Mouse (Mus musculus): Measurements from ENCODE around the gene Nhlrc1. TPM values are rescaled to one million over a fixed set of nuclear protein-coding genes. Genes with fewer than 3 reads are reported as not detected.

Gene Nhlrc1
- polyA plus RNA-seq, 1 experiment from 2014 or later, result 0.95 TPM

DNA sequence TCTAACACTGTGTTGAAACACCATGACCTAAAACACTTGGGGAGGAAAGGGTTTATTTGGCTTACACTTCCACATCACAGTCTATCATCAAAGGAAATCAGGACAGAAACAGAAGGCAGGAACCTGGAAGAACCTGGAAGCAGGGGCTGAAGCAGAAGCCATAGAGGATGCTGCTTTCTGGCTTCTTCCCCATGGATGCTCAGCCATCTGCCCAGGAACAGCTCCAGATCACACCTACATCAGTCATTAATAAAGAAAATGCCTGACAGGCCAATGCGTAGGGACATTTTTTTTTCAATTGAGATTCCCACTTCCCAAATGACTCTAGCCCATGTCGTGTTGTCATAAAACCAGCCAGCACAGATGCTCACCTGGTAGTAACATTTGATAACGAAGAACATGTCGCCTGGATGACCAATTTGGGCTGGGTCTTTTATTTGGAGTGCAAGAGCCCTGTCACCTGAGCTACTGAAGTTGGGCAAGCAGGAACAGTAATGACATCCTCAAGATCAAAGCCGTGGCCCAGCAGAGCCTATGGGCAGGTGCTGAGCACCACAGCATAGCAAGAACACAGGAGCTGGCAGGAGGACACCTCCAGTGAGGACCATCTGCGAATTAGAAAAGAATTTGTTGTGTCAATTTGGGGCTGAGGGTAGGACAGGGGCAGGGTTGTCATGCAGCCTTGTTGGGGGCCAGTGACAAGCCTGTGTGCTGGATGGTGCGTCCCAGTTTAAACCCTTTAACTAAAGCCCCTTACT, 22.0 kb downstream of the Nhlrc1 start:
- Histone ChIP-seq H3K27me3 (ENCODE audit: insufficient read depth, low read length) (no peaks in the 10 kb centered on the region), H3K4me3 (ENCODE audit: low read depth, low read length) (no peak overlapping the region), H3K4me1 (ENCODE audit: insufficient read depth) (no peaks in the 10 kb centered on the region), H3K27ac (ENCODE audit: low read depth) (no peak overlapping the region), H3K36me3 (replicated peaks; ENCODE audit: insufficient read depth, low read length) (no peaks in the 10 kb centered on the region), H3K9ac (replicated peaks) (no peak overlapping the region), H3K4me2 (ENCODE audit: low read depth, low read length) (no peak overlapping the region), H3K9me3 (ENCODE audit: low read length) (no peaks in the 10 kb centered on the region)
- ATAC-seq (no peak), DNase-seq (no peak)
- WGBS (ENCODE audit: insufficient replicate concordance), result 75% methylated on average over 7 of the region's 7 CpGs
- TF ChIP-seq EP300 (IDR thresholded peaks at IDR 0.05; ENCODE audit: low read depth) (no peak), CTCF (IDR thresholded peaks at IDR 0.05; ENCODE audit: low read depth) (no peak)

- H3K27me3 ChIP-seq (ENCODE audit: insufficient read depth, low read length), result no peaks in the 10 kb centered on the region
- ATAC-seq (no peak), DNase-seq (no peak)
- 29% methylated on average over 4 of the region's 4 CpGs for WGBS (ENCODE audit: insufficient replicate concordance)
- H3K27ac ChIP-seq (ENCODE audit: low read depth), result no peak overlapping the region
- no peak overlapping the region for H3K4me3 ChIP-seq (ENCODE audit: low read depth, low read length)
- H3K36me3 ChIP-seq (replicated peaks; ENCODE audit: insufficient read depth, low read length), result no peaks in the 10 kb centered on the region
- H3K4me2 ChIP-seq (ENCODE audit: low read depth, low read length), result no peak overlapping the region
- no peaks in the 10 kb centered on the region for H3K4me1 ChIP-seq (ENCODE audit: insufficient read depth)
- TF ChIP-seq CTCF (IDR thresholded peaks at IDR 0.05; ENCODE audit: low read depth) (no peak), EP300 (IDR thresholded peaks at IDR 0.05; ENCODE audit: low read depth) (no peak)
- no peaks in the 10 kb centered on the region for H3K9me3 ChIP-seq (ENCODE audit: low read length)
- no peak overlapping the region for H3K9ac ChIP-seq (replicated peaks)
These were observed 24.2 kb downstream of the Nhlrc1 start for GRCm38 (mm10) chr13:46990376-46991011.

DNA sequence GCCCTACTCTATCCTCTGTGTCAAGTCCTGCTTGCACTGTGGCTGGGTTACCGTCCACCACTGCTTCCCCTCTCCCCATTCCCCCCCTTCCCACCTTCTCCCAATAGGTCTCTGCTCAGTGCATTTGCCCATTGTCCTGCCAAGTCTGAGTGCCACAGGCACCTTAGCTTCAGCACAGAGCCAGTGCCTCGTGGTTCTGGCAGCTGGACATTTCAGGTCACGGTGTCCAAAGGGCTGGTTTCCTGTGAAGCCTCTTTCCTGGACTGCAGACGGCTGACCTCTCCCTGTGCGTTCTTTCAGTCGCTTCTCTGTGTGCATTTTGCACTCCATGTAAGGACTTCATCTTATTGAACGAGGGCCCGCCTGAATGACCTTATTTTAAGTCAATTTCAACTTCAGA, 26.7 kb downstream of the Nhlrc1 start:
- Histone ChIP-seq H3K27ac (ENCODE audit: low read depth) (no peak overlapping the region), H3K9me3 (ENCODE audit: low read length) (no peaks in the 10 kb centered on the region), H3K36me3 (replicated peaks; ENCODE audit: insufficient read depth, low read length) (no peaks in the 10 kb centered on the region), H3K27me3 (ENCODE audit: insufficient read depth, low read length) (no peaks in the 10 kb centered on the region), H3K4me2 (ENCODE audit: low read depth, low read length) (no peak overlapping the region), H3K9ac (replicated peaks) (no peak overlapping the region), H3K4me1 (ENCODE audit: insufficient read depth) (no peaks in the 10 kb centered on the region), H3K4me3 (ENCODE audit: low read depth, low read length) (no peak overlapping the region)
- DNase-seq, result no peak
- ATAC-seq, result no peak
- TF ChIP-seq EP300 (IDR thresholded peaks at IDR 0.05; ENCODE audit: low read depth), result no peak
- TF ChIP-seq CTCF (IDR thresholded peaks at IDR 0.05; ENCODE audit: low read depth), result no peak
- 69% methylated on average over 8 of the region's 8 CpGs for WGBS (ENCODE audit: insufficient replicate concordance)

GRCm38 (mm10) chr13:46986208-46986607, 28.4 kb downstream of the Nhlrc1 start:
- DNase-seq (no peak), ATAC-seq (no peak)
- Histone ChIP-seq H3K4me2 (ENCODE audit: low read depth, low read length) (no peak overlapping the region), H3K9me3 (ENCODE audit: low read length) (no peaks in the 10 kb centered on the region), H3K27ac (ENCODE audit: low read depth) (no peak overlapping the region), H3K4me1 (ENCODE audit: insufficient read depth) (no peaks in the 10 kb centered on the region), H3K36me3 (replicated peaks; ENCODE audit: insufficient read depth, low read length) (no peaks in the 10 kb centered on the region), H3K9ac (replicated peaks) (no peak overlapping the region), H3K27me3 (ENCODE audit: insufficient read depth, low read length) (no peaks in the 10 kb centered on the region), H3K4me3 (ENCODE audit: low read depth, low read length) (no peak overlapping the region)
- WGBS (ENCODE audit: insufficient replicate concordance), result 51% methylated on average over 6 of the region's 6 CpGs
- TF ChIP-seq EP300 (IDR thresholded peaks at IDR 0.05; ENCODE audit: low read depth), result no peak
- no peak for TF ChIP-seq CTCF (IDR thresholded peaks at IDR 0.05; ENCODE audit: low read depth)

- Histone ChIP-seq H3K36me3 (replicated peaks; ENCODE audit: insufficient read depth, low read length) (no peaks in the 10 kb centered on the region), H3K4me3 (ENCODE audit: low read depth, low read length) (no peak overlapping the region), H3K27me3 (ENCODE audit: insufficient read depth, low read length) (no peaks in the 10 kb centered on the region), H3K4me1 (ENCODE audit: insufficient read depth) (no peaks in the 10 kb centered on the region), H3K27ac (ENCODE audit: low read depth) (no peak overlapping the region), H3K9ac (replicated peaks) (no peak overlapping the region), H3K9me3 (ENCODE audit: low read length) (no peaks in the 10 kb centered on the region), H3K4me2 (ENCODE audit: low read depth, low read length) (no peak overlapping the region)
- no peak for TF ChIP-seq EP300 (IDR thresholded peaks at IDR 0.05; ENCODE audit: low read depth)
- no peak for TF ChIP-seq CTCF (IDR thresholded peaks at IDR 0.05; ENCODE audit: low read depth)
- DNase-seq (no peak), ATAC-seq (no peak)
- WGBS (ENCODE audit: insufficient replicate concordance), result 45% methylated on average over 2 of the region's 2 CpGs
These were observed 30.8 kb downstream of the Nhlrc1 start for GRCm38 (mm10) chr13:46983878-46984277.

DNA sequence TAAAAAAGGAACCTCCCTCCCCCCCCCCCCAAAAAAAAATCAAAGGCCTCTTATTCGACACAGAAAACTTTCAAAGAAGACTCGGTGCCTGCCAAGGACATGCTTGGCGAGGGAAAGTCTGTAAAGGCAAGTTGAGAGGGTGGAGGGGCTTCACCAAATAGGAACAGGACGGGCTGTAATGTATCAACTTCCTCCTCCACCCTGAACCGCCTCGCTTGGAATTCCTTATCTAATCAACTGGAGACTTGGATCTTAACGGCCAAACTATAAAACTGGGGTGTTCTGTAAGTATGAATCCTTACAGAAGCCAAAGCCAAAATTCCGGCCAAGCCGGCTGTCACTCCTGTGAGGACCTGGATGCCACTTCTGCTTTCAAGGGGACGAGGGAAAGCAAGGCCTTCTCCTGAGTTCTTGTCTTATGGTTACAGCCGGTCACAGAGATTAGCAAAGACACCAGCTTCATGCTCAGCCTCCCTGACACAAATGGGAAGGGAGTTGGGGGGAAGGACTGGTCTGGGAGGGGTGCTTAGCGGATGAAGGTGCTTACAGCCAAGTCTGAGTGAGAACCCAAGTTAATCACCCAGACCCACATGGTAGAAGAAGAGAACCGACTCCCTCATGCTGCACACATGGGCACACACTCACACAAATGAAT, 34.7 kb downstream of the Nhlrc1 start:
- ATAC-seq (no peak), DNase-seq (no peak)
- H3K4me1 ChIP-seq (ENCODE audit: insufficient read depth), result no peaks in the 10 kb centered on the region
- WGBS (ENCODE audit: insufficient replicate concordance), result 23% methylated on average over 13 of the region's 13 CpGs
- no peak overlapping the region for H3K27ac ChIP-seq (ENCODE audit: low read depth)
- H3K9ac ChIP-seq (replicated peaks), result no peak overlapping the region
- no peaks in the 10 kb centered on the region for H3K27me3 ChIP-seq (ENCODE audit: insufficient read depth, low read length)
- H3K36me3 ChIP-seq (replicated peaks; ENCODE audit: insufficient read depth, low read length), result no peaks in the 10 kb centered on the region
- no peak overlapping the region for H3K4me2 ChIP-seq (ENCODE audit: low read depth, low read length)
- H3K4me3 ChIP-seq (ENCODE audit: low read depth, low read length), result no peak overlapping the region
- no peak for TF ChIP-seq EP300 (IDR thresholded peaks at IDR 0.05; ENCODE audit: low read depth)
- no peak for TF ChIP-seq CTCF (IDR thresholded peaks at IDR 0.05; ENCODE audit: low read depth)
- no peaks in the 10 kb centered on the region for H3K9me3 ChIP-seq (ENCODE audit: low read length)
